8 mouse cellular contexts compared by ENCODE assay signal in genomic region chr1:39720632-39721350, GRCm38 (mm10). TPM values are rescaled to one million over a fixed set of nuclear protein-coding genes. Genes with fewer than 3 reads are reported as not detected.
DNase-seq lines count a peak whose midpoint lies in the region; ATAC-seq and TF ChIP-seq lines count a peak whose summit lies in the region.

TSS of gene Rfx8 (minus strand) at chr1:39720997.

- peaks cover 0 to 6% of the 10 kb centered on the region in 2 experiments; a peak in 2 of 4 replicates for H3K4me1 ChIP-seq in ES-E14 (ENCODE audit: control insufficient read depth in 2 of 2, insufficient read depth in 2 of 2, low read length in 2 of 2, poor library complexity in 1 of 2)
- H3K4me1 ChIP-seq in hindbrain, embryonic 13.5 days (replicated peaks): peaks cover 17% of the 10 kb centered on the region
- peaks cover 11% of the 10 kb centered on the region; the same call in 1 of the 2 replicates for H3K4me1 ChIP-seq in midbrain, embryonic 13.5 days (replicated peaks)

- 3% methylated on average over 42 of the region's 42 CpGs for WGBS in hindbrain, embryonic 13.5 days
- WGBS in midbrain, embryonic 13.5 days: 2% methylated on average over 42 of the region's 42 CpGs

- TF ChIP-seq CTCF in gastrocnemius, adult 2 months (IDR thresholded peaks at IDR 0.05): no peak

- H3K9ac ChIP-seq in ES-E14 (ENCODE audit: insufficient read depth, low read depth, low read length, poor library complexity, severe bottlenecking): peak within 1 kb of the TSS; percentile 44
- peak within 1 kb of the TSS; percentile 82 for H3K9ac ChIP-seq in hindbrain, embryonic 13.5 days
- peak within 1 kb of the TSS; percentile 80 for H3K9ac ChIP-seq in midbrain, embryonic 13.5 days (replicated peaks)

- in situ Hi-C loops in ES-E14 (cut with MboI; ENCODE audit: low sequenced_read_pairs in 2 of 2, unreplicated experiment in 2 of 2): no loop called here

- H3K36me3 ChIP-seq in ES-E14 (ENCODE audit: control insufficient read depth, insufficient read depth, low read length, poor library complexity, severe bottlenecking): no peaks in the 10 kb centered on the region
- H3K36me3 ChIP-seq in hindbrain, embryonic 13.5 days: no peaks in the 10 kb centered on the region
- H3K36me3 ChIP-seq in midbrain, embryonic 13.5 days: no peaks in the 10 kb centered on the region

- intact Hi-C loops in gastrocnemius, adult 2 months (cut with DNase I): no loop called here
- intact Hi-C loops in left cerebral cortex, postnatal 25 days (cut with DNase I): loop anchor here (2.0 kb wide), 1 partner anchor 14 kb away; no protein-coding TSS in a partner anchor

- no peaks in the 10 kb centered on the region for H3K9me3 ChIP-seq in ES-E14 (ENCODE audit: control insufficient read depth, insufficient read depth, low read depth, low read length)
- H3K9me3 ChIP-seq in hindbrain, embryonic 13.5 days: no peaks in the 10 kb centered on the region
- H3K9me3 ChIP-seq in midbrain, embryonic 13.5 days: no peaks in the 10 kb centered on the region

- peak within 1 kb of the TSS; percentile 68 for H3K27ac ChIP-seq in gastrocnemius, adult 2 months
- no peak within 1 kb of the TSS for H3K27ac ChIP-seq in ES-E14 (ENCODE audit: insufficient read depth, low read depth, low read length, poor library complexity, severe bottlenecking)
- H3K27ac ChIP-seq in hindbrain, embryonic 13.5 days: no peak within 1 kb of the TSS
- H3K27ac ChIP-seq in midbrain, embryonic 13.5 days: no peak within 1 kb of the TSS

- DNase-seq in gastrocnemius, adult 2 months: no peak
- no peak for DNase-seq in gastrocnemius, adult 18-20 months (ENCODE audit: low spot score)
- DNase-seq in ES-E14 (ENCODE audit: low read depth, low spot score): no peak
- DNase-seq in embryo, embryonic 10.5 days (ENCODE audit: low spot score): peak; percentile 59
- DNase-seq in left cerebral cortex, adult 8-10 months (ENCODE audit: low spot score in 2 of 2): no peak
- no peak for DNase-seq in left cerebral cortex, postnatal 25 days (ENCODE audit: low spot score in 2 of 2)

- peak within 1 kb of the TSS; percentile 88 for H3K4me2 ChIP-seq in hindbrain, embryonic 13.5 days
- H3K4me2 ChIP-seq in midbrain, embryonic 13.5 days (replicated peaks): peak within 1 kb of the TSS; percentile 90

- 0 out of 2 replicates have a peak, but pooled peaks cover 3% of the 10 kb centered on the region for H3K27me3 ChIP-seq in hindbrain, embryonic 13.5 days
- H3K27me3 ChIP-seq in midbrain, embryonic 13.5 days: no peaks in the 10 kb centered on the region

- ATAC-seq in hindbrain, embryonic 13.5 days (ENCODE audit: low FRiP score): peak; percentile 76
- ATAC-seq in midbrain, embryonic 13.5 days: peak; percentile 92

- peak within 1 kb of the TSS; percentile 71 for H3K4me3 ChIP-seq in gastrocnemius, adult 2 months
- H3K4me3 ChIP-seq in ES-E14 (ENCODE audit: insufficient read depth in 1 of 2, low read depth in 1 of 2, low read length in 2 of 2, poor library complexity in 1 of 2, severe bottlenecking in 1 of 2): peak within 1 kb of the TSS; percentile 61 to 66
- peak within 1 kb of the TSS; percentile 55 for H3K4me3 ChIP-seq in hindbrain, embryonic 13.5 days
- H3K4me3 ChIP-seq in midbrain, embryonic 13.5 days (replicated peaks): peak within 1 kb of the TSS; percentile 57

TF ChIP-seq in ES-E14, 5 proteins besides CTCF, POLR2A, EP300 and RAD21:
- TF ChIP-seq CHD2 (IDR thresholded peaks at IDR 0.05; ENCODE audit: low read depth, low read length) (no peak), HCFC1 (IDR thresholded peaks at IDR 0.05; ENCODE audit: borderline replicate concordance, insufficient read depth, low read length) (no peak), ZNF384 (IDR thresholded peaks at IDR 0.05; ENCODE audit: low read depth, low read length) (no peak), ZC3H11A (IDR thresholded peaks at IDR 0.05; ENCODE audit: borderline replicate concordance, low read depth, low read length) (no peak), MAFK (IDR thresholded peaks at IDR 0.05; ENCODE audit: insufficient read depth, low read depth, low read length) (no peak)

RNA-seq across cellular contexts. Expression of gene Rfx8, which starts in this region (rescaled TPM):
- not detected for total RNA-seq in gastrocnemius, adult 2 months (2021)
- total RNA-seq in gastrocnemius, adult 18-20 months (2021): not detected
- not detected in 2 replicates for total RNA-seq in ES-E14 (2012; rRNA removed)
- polyA plus RNA-seq in hindbrain, embryonic 13.5 days (2015; fragmentation: Nextera tagmentation; extraction: Ambion mirVana): 0.26 and 0.49 TPM in 2 replicates
- polyA plus RNA-seq in midbrain, embryonic 13.5 days (2015; fragmentation: Nextera tagmentation; extraction: Ambion mirVana): 0.13 and 0.28 TPM in 2 replicates
- under 1 TPM in 2 of 4 experiments, not detected in 2; 0.17 to 0.32 TPM for total RNA-seq in left cerebral cortex, adult 8-10 months (2022)
- under 1 TPM in 1 of 2 experiments, not detected in 1; 0.16 TPM for total RNA-seq in left cerebral cortex, postnatal 25 days (2021)

Comparison
In these comparisons a context has a peak if more than half of its experiments do, and no peak if none do; other contexts are left out.
1. Peak in ATAC-seq, H3K4me3 ChIP-seq, H3K9ac ChIP-seq and H3K4me2 ChIP-seq in hindbrain, embryonic 13.5 days; RNA of the gene not detected or under 1 TPM.
2. Peak in ATAC-seq, H3K4me3 ChIP-seq, H3K9ac ChIP-seq and H3K4me2 ChIP-seq in midbrain, embryonic 13.5 days; RNA of the gene not detected or under 1 TPM.